Comparison of ENCODE assay signal across 1 mouse cellular context in genomic region chr6:122522595-122522994, GRCm38 (mm10).
TF ChIP-seq lines count a peak whose summit lies in the region.

No protein-coding gene starts in this region.

TF ChIP-seq in MEL, 35 proteins besides CTCF, POLR2A, EP300 and RAD21 (continued from another document):
- TF ChIP-seq E2F4 (IDR thresholded peaks at IDR 0.05; ENCODE audit: borderline replicate concordance, low read depth, low read length) (no peak), GABPA (IDR thresholded peaks at IDR 0.05; ENCODE audit: low read depth, low read length) (no peak)
